Mouse (Mus musculus): ENCODE measurements around the gene Agap1. TPM values are rescaled to one million over a fixed set of nuclear protein-coding genes. Genes with fewer than 3 reads are reported as not detected.

Agap1 gene
- polyA plus RNA-seq, 1 experiment: 12.1 TPM

- no peak for TF ChIP-seq POLR2A (IDR thresholded peaks at IDR 0.05; ENCODE audit: borderline replicate concordance, control insufficient read depth, low read depth, low read length)
- TF ChIP-seq CTCF (IDR thresholded peaks at IDR 0.05; ENCODE audit: control insufficient read depth, insufficient read depth, low read length): no peak
- WGBS: 86% methylated on average over 9 of the region's 9 CpGs
- H3K4me1 ChIP-seq (ENCODE audit: control insufficient read depth, insufficient read depth, low read length): no peaks in the 10 kb centered on the region
- no peak overlapping the region for H3K4me3 ChIP-seq (replicated peaks; ENCODE audit: control insufficient read depth, low read depth, low read length)
- H3K27ac ChIP-seq (ENCODE audit: control insufficient read depth, insufficient read depth, low read depth, low read length, poor library complexity): no peak overlapping the region
These were observed 79.1 kb downstream of the Agap1 start for GRCm38 (mm10) chr1:89533702-89534101.

- TF ChIP-seq CTCF (IDR thresholded peaks at IDR 0.05; ENCODE audit: control insufficient read depth, insufficient read depth, low read length): no peak
- no peak for TF ChIP-seq POLR2A (IDR thresholded peaks at IDR 0.05; ENCODE audit: borderline replicate concordance, control insufficient read depth, low read depth, low read length)
These were observed 80.6 kb downstream of the Agap1 start for GRCm38 (mm10) chr1:89535206-89535605.

GRCm38 (mm10) chr1:89538163-89538946 lies 83.7 kb downstream of the Agap1 start:
- H3K4me1 ChIP-seq (ENCODE audit: control insufficient read depth, insufficient read depth, low read length): no peaks in the 10 kb centered on the region
- 82% methylated on average over 18 of the region's 18 CpGs for WGBS
- no peak for TF ChIP-seq CTCF (IDR thresholded peaks at IDR 0.05; ENCODE audit: control insufficient read depth, insufficient read depth, low read length)
- TF ChIP-seq POLR2A (IDR thresholded peaks at IDR 0.05; ENCODE audit: borderline replicate concordance, control insufficient read depth, low read depth, low read length): no peak
- H3K27ac ChIP-seq (ENCODE audit: control insufficient read depth, insufficient read depth, low read depth, low read length, poor library complexity): no peak overlapping the region
- H3K4me3 ChIP-seq (replicated peaks; ENCODE audit: control insufficient read depth, low read depth, low read length): no peak overlapping the region

More at GRCm38 (mm10) chr1:89535206-89535605, 80.6 kb downstream of the Agap1 start:
- no peak overlapping the region for H3K4me3 ChIP-seq (replicated peaks; ENCODE audit: control insufficient read depth, low read depth, low read length)
- H3K27ac ChIP-seq (ENCODE audit: control insufficient read depth, insufficient read depth, low read depth, low read length, poor library complexity): no peak overlapping the region
- no peaks in the 10 kb centered on the region for H3K4me1 ChIP-seq (ENCODE audit: control insufficient read depth, insufficient read depth, low read length)

- Histone ChIP-seq H3K4me1 (ENCODE audit: control insufficient read depth, insufficient read depth, low read length) (no peaks in the 10 kb centered on the region), H3K27ac (ENCODE audit: control insufficient read depth, insufficient read depth, low read depth, low read length, poor library complexity) (no peak overlapping the region), H3K4me3 (replicated peaks; ENCODE audit: control insufficient read depth, low read depth, low read length) (no peak overlapping the region)
- no peak for TF ChIP-seq POLR2A (IDR thresholded peaks at IDR 0.05; ENCODE audit: borderline replicate concordance, control insufficient read depth, low read depth, low read length)
- TF ChIP-seq CTCF (IDR thresholded peaks at IDR 0.05; ENCODE audit: control insufficient read depth, insufficient read depth, low read length): no peak
- 93% methylated on average over 13 of the region's 13 CpGs for WGBS
These were observed 84.5 kb downstream of the Agap1 start for GRCm38 (mm10) chr1:89539127-89539526.

- Histone ChIP-seq H3K4me3 (replicated peaks; ENCODE audit: control insufficient read depth, low read depth, low read length) (no peak overlapping the region), H3K4me1 (ENCODE audit: control insufficient read depth, insufficient read depth, low read length) (no peaks in the 10 kb centered on the region), H3K27ac (ENCODE audit: control insufficient read depth, insufficient read depth, low read depth, low read length, poor library complexity) (no peak overlapping the region)
- 92% methylated on average over 13 of the region's 13 CpGs for WGBS
- TF ChIP-seq CTCF (IDR thresholded peaks at IDR 0.05; ENCODE audit: control insufficient read depth, insufficient read depth, low read length): no peak
- TF ChIP-seq POLR2A (IDR thresholded peaks at IDR 0.05; ENCODE audit: borderline replicate concordance, control insufficient read depth, low read depth, low read length): no peak
These were observed 86.5 kb downstream of the Agap1 start for GRCm38 (mm10) chr1:89541151-89541550.

GRCm38 (mm10) chr1:89542464-89542863 lies 87.9 kb downstream of the Agap1 start:
- TF ChIP-seq CTCF (IDR thresholded peaks at IDR 0.05; ENCODE audit: control insufficient read depth, insufficient read depth, low read length) (no peak), POLR2A (IDR thresholded peaks at IDR 0.05; ENCODE audit: borderline replicate concordance, control insufficient read depth, low read depth, low read length) (no peak)
- 85% methylated on average over 6 of the region's 6 CpGs for WGBS
- no peaks in the 10 kb centered on the region for H3K4me1 ChIP-seq (ENCODE audit: control insufficient read depth, insufficient read depth, low read length)
- no peak overlapping the region for H3K27ac ChIP-seq (ENCODE audit: control insufficient read depth, insufficient read depth, low read depth, low read length, poor library complexity)
- no peak overlapping the region for H3K4me3 ChIP-seq (replicated peaks; ENCODE audit: control insufficient read depth, low read depth, low read length)

- no peak overlapping the region for H3K4me3 ChIP-seq (replicated peaks; ENCODE audit: control insufficient read depth, low read depth, low read length)
- no peak overlapping the region for H3K27ac ChIP-seq (ENCODE audit: control insufficient read depth, insufficient read depth, low read depth, low read length, poor library complexity)
- no peak for TF ChIP-seq CTCF (IDR thresholded peaks at IDR 0.05; ENCODE audit: control insufficient read depth, insufficient read depth, low read length)
- no peaks in the 10 kb centered on the region for H3K4me1 ChIP-seq (ENCODE audit: control insufficient read depth, insufficient read depth, low read length)
- WGBS: 69% methylated on average over 6 of the region's 6 CpGs
These were observed 88.7 kb downstream of the Agap1 start for GRCm38 (mm10) chr1:89543312-89543711.

- no peak for TF ChIP-seq CTCF (IDR thresholded peaks at IDR 0.05; ENCODE audit: control insufficient read depth, insufficient read depth, low read length)
- TF ChIP-seq POLR2A (IDR thresholded peaks at IDR 0.05; ENCODE audit: borderline replicate concordance, control insufficient read depth, low read depth, low read length): no peak
- Histone ChIP-seq H3K27ac (ENCODE audit: control insufficient read depth, insufficient read depth, low read depth, low read length, poor library complexity) (no peak overlapping the region), H3K4me1 (ENCODE audit: control insufficient read depth, insufficient read depth, low read length) (no peaks in the 10 kb centered on the region), H3K4me3 (replicated peaks; ENCODE audit: control insufficient read depth, low read depth, low read length) (no peak overlapping the region)
- WGBS: 87% methylated on average over 4 of the region's 4 CpGs
These were observed 89.5 kb downstream of the Agap1 start for GRCm38 (mm10) chr1:89544094-89544493.

- TF ChIP-seq POLR2A (IDR thresholded peaks at IDR 0.05; ENCODE audit: borderline replicate concordance, control insufficient read depth, low read depth, low read length) (no peak), CTCF (IDR thresholded peaks at IDR 0.05; ENCODE audit: control insufficient read depth, insufficient read depth, low read length) (no peak)
- H3K4me1 ChIP-seq (ENCODE audit: control insufficient read depth, insufficient read depth, low read length): no peaks in the 10 kb centered on the region
- 71% methylated on average over 4 of the region's 4 CpGs for WGBS
These were observed 90.5 kb downstream of the Agap1 start for GRCm38 (mm10) chr1:89545099-89545498.

More at GRCm38 (mm10) chr1:89545099-89545498, 90.5 kb downstream of the Agap1 start:
- no peak overlapping the region for H3K27ac ChIP-seq (ENCODE audit: control insufficient read depth, insufficient read depth, low read depth, low read length, poor library complexity)
- no peak overlapping the region for H3K4me3 ChIP-seq (replicated peaks; ENCODE audit: control insufficient read depth, low read depth, low read length)

Measured in bone marrow, adult 2 months (tissue).